Mouse (Mus musculus) ES-E14 (cell line): ENCODE measurements around the gene Necab2. TPM values are rescaled to one million over a fixed set of nuclear protein-coding genes. Genes with fewer than 3 reads are reported as not detected.

Experiments
- DNase-seq: peaks from one replicate; pipeline ENCODE4 v3.0.0-alpha.2; 2013; ENCODE audit warnings: low read depth, low spot score
- H3K27ac ChIP-seq: 2 replicates; pipeline ENCODE4 v1.5.1; 2012; ENCODE audit warnings: low read depth, mild to moderate bottlenecking, low read length, moderate library complexity, mixed read lengths; ENCODE audit not compliant: poor library complexity, insufficient read depth, severe bottlenecking
- H3K36me3 ChIP-seq: 2 replicates; pipeline ENCODE4 v1.6.1; 2012; ENCODE audit warnings: mild to moderate bottlenecking, low read length, moderate library complexity, mixed read lengths; ENCODE audit not compliant: control insufficient read depth, poor library complexity, insufficient read depth, severe bottlenecking
- H3K4me1 ChIP-seq, 2 experiments: fragments of 150-350 bp in 1 of 2; sonication (generic) in 1 of 2; 2 replicates each; pipeline ENCODE4 v1.6.1; 2012; ENCODE audit warnings: low read length in 2 of 2, mild to moderate bottlenecking in 1 of 2, mixed read lengths in 1 of 2; ENCODE audit not compliant: control insufficient read depth in 2 of 2, insufficient read depth in 2 of 2, poor library complexity in 1 of 2
- H3K4me3 ChIP-seq, 2 experiments: fragments of 150-350 bp in 1 of 2; sonication (generic) in 1 of 2; 2 replicates each; pipeline ENCODE4 v1.5.1; 2012; ENCODE audit warnings: low read length in 2 of 2, low read depth in 1 of 2, mild to moderate bottlenecking in 1 of 2, mixed read lengths in 1 of 2; ENCODE audit not compliant: insufficient read depth in 1 of 2, poor library complexity in 1 of 2, severe bottlenecking in 1 of 2
- H3K9ac ChIP-seq: 2 replicates; pipeline ENCODE4 v1.6.1; 2012; ENCODE audit warnings: low read depth, mild to moderate bottlenecking, low read length, mixed read lengths; ENCODE audit not compliant: poor library complexity, insufficient read depth, severe bottlenecking
- H3K9me3 ChIP-seq: fragments of 150-350 bp; sonication (generic); 2 replicates; pipeline ENCODE4 v1.6.1; 2012; ENCODE audit warnings: low read depth, mild to moderate bottlenecking, low read length; ENCODE audit not compliant: control insufficient read depth, insufficient read depth
- CHD2 ChIP-seq: IDR thresholded peaks from 2 replicates; pipeline ENCODE4 v1.6.1; 2014; ENCODE audit warnings: mild to moderate bottlenecking, low read depth, low read length, inconsistent platforms
- HCFC1 ChIP-seq: IDR thresholded peaks from 2 replicates; pipeline ENCODE4 v1.6.1; 2012; ENCODE audit warnings: low read length, inconsistent platforms, borderline replicate concordance; ENCODE audit not compliant: insufficient read depth
- MAFK ChIP-seq: IDR thresholded peaks from 2 replicates; pipeline ENCODE4 v1.6.1; 2014; ENCODE audit warnings: mild to moderate bottlenecking, low read depth, low read length, inconsistent platforms; ENCODE audit not compliant: insufficient read depth
- ZC3H11A ChIP-seq: IDR thresholded peaks from 2 replicates; pipeline ENCODE4 v1.6.1; 2012; ENCODE audit warnings: low read depth, mild to moderate bottlenecking, inconsistent platforms, low read length, borderline replicate concordance
- ZNF384 ChIP-seq: IDR thresholded peaks from 2 replicates; pipeline ENCODE4 v1.6.1; 2012; ENCODE audit warnings: low read depth, low read length, inconsistent platforms
- in situ Hi-C, 2 experiments: fragments of 600-800 bp; cut with MboI; formaldehyde crosslinking; loops; one replicate each; pipeline ENCODE4 v1.15.1; 2025; ENCODE audit warnings: low sequenced_read_pairs in 2 of 2, inconsistent platforms in 1 of 2; ENCODE audit not compliant: unreplicated experiment in 2 of 2
- total RNA-seq: library from RNA; depleted of rRNA; stranded (reverse); fragments of 300-350 nt; gene quantifications from 2 replicates; pipeline ENCODE4 v1.2.3, GENCODE M21; 2012

Gene Necab2
- total RNA-seq, 1 experiment: 8.5 TPM

DNA sequence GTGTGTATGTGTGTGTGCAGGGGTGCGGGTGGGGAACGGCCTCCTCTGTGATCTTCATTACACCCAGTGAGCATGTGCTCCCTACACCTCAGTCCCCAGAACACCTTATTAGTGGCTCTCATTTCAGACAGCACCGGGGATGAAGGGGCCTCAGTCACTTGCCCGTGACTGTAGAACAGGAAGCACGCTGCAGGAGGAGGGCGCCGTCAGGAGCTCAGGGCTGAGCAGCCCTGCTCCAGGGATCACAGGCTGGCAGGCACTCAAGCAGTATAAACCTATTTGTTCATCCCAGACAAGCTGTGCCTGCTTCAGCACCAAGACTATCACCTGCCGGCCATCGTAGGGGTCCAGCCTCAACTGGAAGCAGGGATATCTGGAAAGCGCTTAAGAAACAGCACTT lies 42.6 kb upstream of the Necab2 start:
- no peak for DNase-seq
- H3K4me1 ChIP-seq: no peaks in the 10 kb centered on the region
- no peak overlapping the region for H3K9ac ChIP-seq
- H3K27ac ChIP-seq: no peak overlapping the region
- in situ Hi-C loops: no loop called here
- TF ChIP-seq MAFK: no peak
- no peak for TF ChIP-seq HCFC1
- no peak for TF ChIP-seq CHD2
- TF ChIP-seq ZC3H11A: no peak
- TF ChIP-seq ZNF384: no peak
- no peak overlapping the region for H3K4me3 ChIP-seq
- peaks cover 3% of the 10 kb centered on the region; the same call in 1 of the 2 replicates for H3K36me3 ChIP-seq
- H3K9me3 ChIP-seq: no peaks in the 10 kb centered on the region

- Histone ChIP-seq H3K9ac (no peak overlapping the region), H3K4me1 (no peaks in the 10 kb centered on the region), H3K4me3 (no peak overlapping the region), H3K27ac (no peak overlapping the region), H3K9me3 (no peaks in the 10 kb centered on the region), H3K36me3 (peaks cover 3% of the 10 kb centered on the region; the same call in 1 of the 2 replicates)
- in situ Hi-C loops: no loop called here
- TF ChIP-seq MAFK (no peak), ZC3H11A (no peak)
- DNase-seq: no peak
Observed at GRCm38 (mm10) chr8:119404648-119405047, 41.9 kb upstream of the Necab2 start.

GRCm38 (mm10) chr8:119408311-119408710 lies 38.2 kb upstream of the Necab2 start:
- H3K4me3 ChIP-seq: no peak overlapping the region
- H3K9me3 ChIP-seq: no peaks in the 10 kb centered on the region
- no peak overlapping the region for H3K27ac ChIP-seq
- DNase-seq: no peak
- H3K36me3 ChIP-seq: peaks cover 3% of the 10 kb centered on the region; the same call in 1 of the 2 replicates
- 0 out of 4 replicates have a peak, but pooled peaks cover 0 to 2% of the 10 kb centered on the region in 2 experiments for H3K4me1 ChIP-seq
- in situ Hi-C loops: no loop called here
- TF ChIP-seq CHD2: no peak
- no peak for TF ChIP-seq MAFK
- no peak for TF ChIP-seq ZNF384
- no peak overlapping the region for H3K9ac ChIP-seq

DNA sequence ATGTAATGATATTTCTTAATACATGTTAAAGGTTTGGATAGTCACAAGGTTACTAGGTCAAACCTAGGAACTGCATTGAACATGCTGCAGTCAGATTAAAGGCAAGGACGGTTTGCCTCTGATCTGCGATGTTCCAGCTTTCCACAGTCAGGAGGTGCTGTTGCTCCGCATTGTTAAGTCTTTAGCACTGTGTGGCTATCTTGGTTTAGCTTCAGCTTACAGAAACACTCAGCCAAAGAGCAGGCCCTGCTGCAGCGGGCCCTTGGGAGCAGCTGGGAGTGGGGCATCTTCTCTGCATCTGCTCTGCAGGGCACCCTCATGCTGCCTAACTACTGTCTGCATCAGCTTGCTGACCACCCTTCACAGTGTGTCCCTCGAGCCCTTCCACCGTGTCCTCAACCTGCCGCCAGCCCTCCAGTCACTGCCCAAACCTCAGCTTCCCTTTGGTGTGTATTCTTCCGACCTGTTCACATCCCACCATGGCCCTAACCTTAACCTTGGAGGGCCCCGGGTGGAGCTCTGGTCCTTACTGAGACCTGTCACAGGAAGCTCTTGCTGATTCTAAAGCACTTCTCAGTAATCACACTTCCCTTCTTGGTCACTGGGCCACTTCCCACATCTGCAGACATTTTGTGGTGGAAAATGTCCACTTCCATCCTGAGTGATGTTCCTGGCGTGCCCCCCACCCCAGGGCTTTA lies 34.3 kb upstream of the Necab2 start:
- Histone ChIP-seq H3K9me3 (no peaks in the 10 kb centered on the region), H3K4me1 (0 out of 4 replicates have a peak, but pooled peaks cover 0 to 2% of the 10 kb centered on the region in 2 experiments), H3K4me3 (no peak overlapping the region), H3K36me3 (no peaks in the 10 kb centered on the region; the same call in 1 of the 2 replicates), H3K9ac (no peak overlapping the region), H3K27ac (no peak overlapping the region)
- no peak for DNase-seq
- no peak for TF ChIP-seq ZNF384
- TF ChIP-seq CHD2: no peak
- no peak for TF ChIP-seq ZC3H11A
- no peak for TF ChIP-seq MAFK
- no peak for TF ChIP-seq HCFC1
- in situ Hi-C loops: no loop called here
